Mouse (Mus musculus) bone marrow, adult 2 months (tissue): Measurements from ENCODE around the gene Elp4. TPM values are rescaled to one million over a fixed set of nuclear protein-coding genes. Genes with fewer than 3 reads are reported as not detected.

Experiments
- H3K27ac ChIP-seq: fragments of 200-500 bp; 2 replicates; pipeline ENCODE4 v1.5.1; 2012; ENCODE audit warnings: low read depth, mild to moderate bottlenecking, control low read depth, inconsistent platforms, low read length; ENCODE audit not compliant: control insufficient read depth, poor library complexity, insufficient read depth
- H3K4me1 ChIP-seq: fragments of 200-500 bp; 2 replicates; pipeline ENCODE4 v1.6.1; 2011; ENCODE audit warnings: low read length; ENCODE audit not compliant: control insufficient read depth, insufficient read depth
- H3K4me3 ChIP-seq: fragments of 200-500 bp; replicated peaks from 2 replicates; pipeline ENCODE3; 2011; ENCODE audit warnings: mild to moderate bottlenecking, low read depth, low read length, control low read depth; ENCODE audit not compliant: control insufficient read depth
- CTCF ChIP-seq: fragments of 200-500 bp; IDR thresholded peaks from 2 replicates; pipeline ENCODE4 v1.5.1; 2011; ENCODE audit warnings: low read length, control low read depth; ENCODE audit not compliant: control insufficient read depth, insufficient read depth
- POLR2A ChIP-seq: fragments of 200-500 bp; IDR thresholded peaks from 2 replicates; pipeline ENCODE4 v1.6.1; 2011; ENCODE audit warnings: low read depth, mild to moderate bottlenecking, control low read depth, low read length, borderline replicate concordance; ENCODE audit not compliant: control insufficient read depth
- WGBS: fragments of 180-500 bp; shearing (Covaris S2); methylation state at CpG from one replicate; pipeline ENCODE4 v1.1.7; 2018; 5-methylcytosine and 5-hydroxymethylcytosine counted together
- polyA plus RNA-seq: library from polyadenylated mRNA; stranded (reverse); fragments of >200 nt; gene quantifications from 2 replicates; pipeline ENCODE4 v1.2.4, GENCODE M21; 2011; ENCODE audit warnings: low replicate concordance; ENCODE audit not compliant: missing spikeins, insufficient read depth, insufficient read length

Gene Elp4
- polyA plus RNA-seq, 1 experiment: 6.3 TPM

GRCm38 (mm10) chr2:105674875-105675729, 229.3 kb downstream of the Elp4 start:
- WGBS: under 1% methylated on average over 49 of the region's 49 CpGs

GRCm38 (mm10) chr2:105674061-105674874, 230.1 kb downstream of the Elp4 start:
- Histone ChIP-seq H3K4me3 (no peak overlapping the region), H3K27ac (no peak overlapping the region), H3K4me1 (no peaks in the 10 kb centered on the region; the same call in 1 of the 2 replicates)
- WGBS: 4% methylated on average over 36 of the region's 36 CpGs
- no peak for TF ChIP-seq CTCF

More at GRCm38 (mm10) chr2:105674875-105675729, 229.3 kb downstream of the Elp4 start:
- no peak overlapping the region for H3K4me3 ChIP-seq
- no peaks in the 10 kb centered on the region; the same call in 1 of the 2 replicates for H3K4me1 ChIP-seq
- no peak overlapping the region for H3K27ac ChIP-seq
- no peak for TF ChIP-seq CTCF
- no peak for TF ChIP-seq POLR2A

GRCm38 (mm10) chr2:105673631-105674060, 230.7 kb downstream of the Elp4 start:
- Histone ChIP-seq H3K27ac (no peak overlapping the region), H3K4me1 (no peaks in the 10 kb centered on the region; the same call in 1 of the 2 replicates), H3K4me3 (no peak overlapping the region)
- WGBS: 8% methylated on average over 10 of the region's 10 CpGs
- no peak for TF ChIP-seq POLR2A
- TF ChIP-seq CTCF: no peak

- H3K4me1 ChIP-seq: no peaks in the 10 kb centered on the region; the same call in 1 of the 2 replicates
- no peak overlapping the region for H3K27ac ChIP-seq
- TF ChIP-seq CTCF (no peak), POLR2A (no peak)
- H3K4me3 ChIP-seq: no peak overlapping the region
- 7% methylated on average over 6 of the region's 6 CpGs for WGBS
Measured at GRCm38 (mm10) chr2:105673054-105673453, 231.3 kb downstream of the Elp4 start.

- Histone ChIP-seq H3K4me1 (no peaks in the 10 kb centered on the region; the same call in 1 of the 2 replicates), H3K27ac (no peak overlapping the region), H3K4me3 (no peak overlapping the region)
- TF ChIP-seq POLR2A: no peak
- 2% methylated on average over 16 of the region's 16 CpGs for WGBS
Measured at GRCm38 (mm10) chr2:105672596-105672960, 231.8 kb downstream of the Elp4 start.

- Histone ChIP-seq H3K27ac (no peak overlapping the region), H3K4me1 (no peaks in the 10 kb centered on the region; the same call in 1 of the 2 replicates), H3K4me3 (no peak overlapping the region)
- no peak for TF ChIP-seq POLR2A
- TF ChIP-seq CTCF: no peak
- 4% methylated on average over 25 of the region's 25 CpGs for WGBS
Measured at GRCm38 (mm10) chr2:105671798-105672595, 232.4 kb downstream of the Elp4 start.

- H3K4me3 ChIP-seq: no peak overlapping the region
- H3K27ac ChIP-seq: no peak overlapping the region
- TF ChIP-seq CTCF (no peak), POLR2A (no peak)
- 5% methylated on average over 9 of the region's 9 CpGs for WGBS
- H3K4me1 ChIP-seq: no peaks in the 10 kb centered on the region; the same call in 1 of the 2 replicates
Measured at GRCm38 (mm10) chr2:105671116-105671797, 233.1 kb downstream of the Elp4 start.
